Mouse (Mus musculus): Measurements from ENCODE around the gene Stil.
A peak's percentile ranks its signal among the peaks of the same experiment; 100 is the strongest.
"Not testable (repeated sequence)": the region's sequence is repeated elsewhere in the genome, so short reads cannot be mapped to it uniquely, and the experiment has no call there.

The Stil gene

DNA sequence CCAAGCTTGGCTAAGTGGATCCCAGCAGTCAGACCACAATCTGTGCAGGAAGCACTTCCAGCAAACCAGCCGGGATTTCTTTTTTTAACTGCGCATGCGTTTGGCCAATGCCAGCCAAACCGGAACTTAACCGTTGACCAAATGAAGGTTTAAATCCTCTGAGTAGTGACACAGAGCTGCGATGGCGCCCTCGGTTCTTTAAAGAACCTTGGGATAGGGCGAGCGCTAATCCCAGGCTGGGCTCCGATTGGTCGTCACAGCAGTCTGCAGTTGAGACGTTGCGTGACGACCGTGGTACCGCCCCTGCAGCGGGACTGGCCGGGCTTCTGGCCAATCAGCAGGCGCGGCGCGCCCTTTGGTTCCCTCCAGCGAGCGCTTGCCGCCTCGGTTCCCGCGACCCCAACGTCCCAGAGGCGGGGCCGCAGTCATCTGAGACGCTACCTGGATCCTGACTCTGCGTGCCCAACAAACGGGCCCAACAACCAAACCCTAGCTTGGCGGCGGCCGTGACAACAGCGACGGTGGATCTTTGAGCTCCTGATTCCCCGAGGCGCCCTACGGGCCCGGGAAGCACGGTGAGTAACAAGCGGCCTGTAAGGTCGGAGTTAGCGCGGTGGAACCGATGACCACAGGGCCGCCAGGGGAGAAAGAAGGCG is at the start of gene Stil:
Stil (plus strand) TSS at position 387 of the 656 bp plus-strand sequence.
- peak; percentile 95 for DNase-seq (ENCODE audit: extremely low read depth, low read depth)

DNA sequence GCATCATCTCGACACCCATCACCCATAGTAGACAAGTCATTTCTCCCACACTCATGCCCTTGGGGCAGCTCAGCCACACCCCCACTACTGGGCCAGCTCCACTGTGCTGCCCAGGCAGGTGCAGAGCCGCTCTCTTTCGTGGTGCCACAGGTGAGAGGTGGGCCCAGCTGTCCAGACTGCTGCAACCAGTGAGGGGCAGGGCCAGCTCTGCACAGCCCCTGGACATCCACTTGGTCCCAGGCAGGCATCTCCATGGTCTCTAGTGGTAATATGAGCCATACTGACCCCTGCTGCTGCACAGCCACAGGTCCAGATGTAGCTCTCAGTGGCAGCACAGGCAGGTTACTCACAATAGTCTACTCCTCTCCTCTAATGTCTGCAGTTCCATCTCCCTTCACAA is 46.8 kb upstream of the Stil start:
- DNase-seq (ENCODE audit: extremely low read depth, low read depth), result no peak

DNA sequence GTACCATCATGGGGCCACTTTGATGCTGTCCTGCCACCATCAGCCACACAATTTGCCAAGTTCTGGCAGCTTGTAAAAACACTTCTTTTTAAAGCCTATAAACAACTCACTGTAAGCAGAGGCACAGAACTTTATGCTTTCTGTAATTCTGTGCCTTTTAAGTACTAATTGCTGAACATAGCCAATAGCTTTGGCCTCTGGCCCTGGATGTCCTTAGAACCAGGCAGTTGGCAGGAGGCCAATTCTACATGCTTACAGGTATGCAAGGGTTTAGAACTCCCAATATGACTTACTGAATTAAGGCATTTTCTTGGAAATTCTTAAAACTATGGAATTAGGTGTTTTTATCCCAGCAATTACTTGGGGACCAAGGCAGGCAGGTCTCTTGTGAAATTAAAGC is 42.6 kb upstream of the Stil start:
- no peak for DNase-seq (ENCODE audit: extremely low read depth, low read depth)

DNA sequence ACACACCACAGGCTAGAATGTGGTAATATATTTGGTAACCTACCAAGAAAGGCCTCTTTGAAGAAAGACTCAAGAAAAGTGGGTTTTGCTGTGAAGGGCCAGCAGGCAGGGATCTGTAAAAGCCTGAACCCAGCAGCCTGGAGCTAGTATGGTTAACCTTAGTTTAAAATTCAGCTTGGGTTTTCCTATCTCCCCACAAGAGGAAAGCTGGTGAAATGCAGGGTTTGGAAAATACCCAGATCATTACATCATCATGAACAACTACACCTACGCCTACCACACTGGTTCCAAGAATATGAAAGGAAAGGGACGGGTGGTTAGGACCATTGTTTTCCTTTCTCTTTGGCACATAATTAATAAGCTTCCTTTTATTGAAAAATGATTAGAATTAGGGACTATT is 41.7 kb upstream of the Stil start:
- DNase-seq (ENCODE audit: extremely low read depth, low read depth), result no peak

DNA sequence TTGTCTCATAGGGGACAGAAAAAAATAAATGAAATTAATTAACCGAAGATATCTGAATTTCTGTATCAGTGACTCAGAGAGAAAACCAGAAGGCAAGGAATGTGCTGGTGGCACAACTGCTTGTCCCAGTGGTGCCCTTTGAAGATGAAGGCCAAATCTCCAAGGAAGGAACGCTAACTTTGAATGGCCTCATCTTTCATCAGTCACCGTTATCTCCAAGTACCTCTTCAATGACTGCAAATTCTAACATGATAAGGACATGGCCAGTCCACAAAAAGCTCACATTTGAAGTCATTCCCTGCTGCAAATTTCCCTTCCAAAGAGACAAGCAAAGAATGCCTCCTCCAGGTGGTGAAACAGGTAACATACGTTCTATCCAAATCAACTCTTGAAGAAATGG is 41.2 kb upstream of the Stil start:
- DNase-seq (ENCODE audit: extremely low read depth, low read depth), result no peak

DNA sequence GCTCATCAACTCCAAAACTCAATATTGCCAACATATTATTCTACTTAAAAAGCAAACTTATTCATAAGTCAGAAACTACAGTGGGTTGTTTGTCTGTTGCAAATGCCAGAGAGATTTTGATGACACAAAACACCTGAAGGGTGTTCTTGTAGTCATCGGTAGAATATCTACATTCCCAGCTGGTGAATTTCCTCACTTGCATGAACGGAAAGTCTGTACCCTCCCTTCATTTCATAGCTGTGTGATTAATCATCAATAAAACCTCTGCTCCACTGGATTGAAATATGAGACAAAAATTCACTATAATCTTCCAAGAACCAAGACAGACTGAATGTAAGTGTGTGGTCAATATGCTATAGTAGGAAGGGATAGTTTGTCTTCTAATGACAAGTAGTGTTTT is 40.4 kb upstream of the Stil start:
- no peak for DNase-seq (ENCODE audit: extremely low read depth, low read depth)

DNA sequence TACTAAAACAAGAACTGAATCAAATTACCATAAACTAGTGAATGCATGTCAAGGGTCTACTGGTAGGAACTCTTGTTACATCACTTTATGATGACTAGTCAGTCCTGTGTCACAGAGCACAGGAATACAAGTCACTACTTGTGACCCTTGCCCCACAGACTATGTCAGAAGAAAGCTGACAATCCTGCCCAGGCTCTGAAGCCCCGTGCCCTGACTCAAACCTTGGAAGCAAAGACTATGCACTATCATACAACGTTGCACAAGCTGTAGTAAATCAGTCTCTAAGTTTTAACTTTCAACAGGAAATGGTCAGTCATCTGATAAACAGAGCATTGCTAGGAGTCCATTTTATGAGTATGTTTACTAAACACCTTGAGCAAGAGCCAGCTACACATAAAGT is 39.1 kb upstream of the Stil start:
- DNase-seq (ENCODE audit: extremely low read depth, low read depth), result not testable (repeated sequence)

DNA sequence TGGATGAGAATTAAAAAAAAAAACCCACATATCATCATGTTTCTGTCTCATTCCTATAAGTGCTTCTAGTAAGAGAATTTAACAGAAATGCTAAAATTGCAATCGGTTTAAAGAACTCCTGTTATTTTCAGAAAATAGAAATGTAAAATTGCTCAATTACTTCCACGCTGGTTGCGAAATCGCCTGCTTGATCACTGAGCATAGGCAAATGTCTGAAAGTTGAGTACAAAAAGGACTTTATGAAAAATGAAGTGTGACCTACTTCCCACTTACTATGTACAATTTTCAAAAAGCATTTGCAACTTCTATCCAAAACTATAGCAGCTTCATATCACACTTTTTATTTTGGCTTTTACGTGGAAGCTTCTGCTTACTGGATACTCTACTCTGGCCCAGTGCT is 29.2 kb upstream of the Stil start:
- no peak for DNase-seq (ENCODE audit: extremely low read depth, low read depth)

DNA sequence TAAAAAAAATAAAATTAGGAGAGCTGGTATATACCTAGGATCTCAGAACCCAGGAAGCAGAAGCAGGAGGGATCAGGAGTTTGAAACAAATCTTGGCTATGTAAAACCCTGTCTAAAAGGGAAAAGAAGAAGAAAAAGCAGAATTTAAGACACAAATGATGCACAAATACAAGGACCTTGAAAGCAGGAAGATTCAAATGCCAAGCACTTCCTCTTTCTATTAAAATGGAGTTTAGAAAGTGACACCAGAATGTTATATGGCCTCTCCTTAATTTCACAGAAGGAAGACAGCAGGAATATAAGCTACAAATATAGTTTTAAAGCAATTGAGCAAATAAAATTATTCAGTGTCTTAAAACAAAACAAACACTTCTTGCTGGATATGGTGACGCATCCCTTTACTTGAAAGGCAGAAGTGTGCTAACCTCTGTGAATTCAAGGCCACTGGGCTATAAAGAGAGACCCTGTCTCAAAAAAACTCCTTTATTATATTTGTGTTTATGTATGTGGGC is 26.7 kb upstream of the Stil start:
- no peak for DNase-seq (ENCODE audit: extremely low read depth, low read depth)

DNA sequence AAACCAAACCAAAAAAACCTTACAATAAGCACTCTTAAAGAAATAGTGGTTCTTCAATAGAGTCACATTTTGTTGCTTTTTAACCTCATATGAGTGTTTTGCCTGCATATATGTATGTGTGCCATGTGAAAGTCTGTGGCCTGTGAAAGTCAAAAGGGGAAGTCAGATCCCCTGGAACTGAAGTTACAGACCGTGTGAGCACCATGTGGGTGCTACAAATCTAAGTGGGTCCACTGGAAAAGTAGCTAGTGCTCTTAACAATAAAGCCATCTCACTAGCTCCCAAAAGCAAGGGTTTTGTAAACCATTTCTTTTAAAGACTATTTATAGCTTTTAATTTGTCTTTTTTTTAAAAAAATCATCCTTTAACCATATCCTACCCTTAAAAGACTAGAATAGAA is 17.3 kb upstream of the Stil start:
- DNase-seq (ENCODE audit: extremely low read depth, low read depth), result peak; percentile 56

DNA sequence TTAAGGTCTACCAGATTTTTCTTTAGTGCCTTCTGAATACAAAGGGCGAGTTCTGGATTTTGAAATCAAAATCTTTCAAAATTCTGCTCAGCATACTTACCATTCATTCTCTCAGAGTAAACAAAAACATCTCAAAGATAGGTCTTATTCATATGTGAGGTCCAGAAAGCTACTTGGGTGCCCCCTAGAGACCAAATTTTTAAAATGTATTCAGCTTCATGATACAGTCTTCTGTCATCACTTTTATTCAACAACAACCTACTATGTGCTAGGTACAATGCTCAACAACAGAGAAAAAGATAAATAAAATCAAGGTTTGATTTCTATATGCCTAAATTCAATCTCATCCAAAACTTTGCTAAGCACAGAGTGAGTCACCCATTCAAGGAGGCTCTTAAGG is 16.9 kb upstream of the Stil start:
- peak; percentile 44 for DNase-seq (ENCODE audit: extremely low read depth, low read depth)

DNA sequence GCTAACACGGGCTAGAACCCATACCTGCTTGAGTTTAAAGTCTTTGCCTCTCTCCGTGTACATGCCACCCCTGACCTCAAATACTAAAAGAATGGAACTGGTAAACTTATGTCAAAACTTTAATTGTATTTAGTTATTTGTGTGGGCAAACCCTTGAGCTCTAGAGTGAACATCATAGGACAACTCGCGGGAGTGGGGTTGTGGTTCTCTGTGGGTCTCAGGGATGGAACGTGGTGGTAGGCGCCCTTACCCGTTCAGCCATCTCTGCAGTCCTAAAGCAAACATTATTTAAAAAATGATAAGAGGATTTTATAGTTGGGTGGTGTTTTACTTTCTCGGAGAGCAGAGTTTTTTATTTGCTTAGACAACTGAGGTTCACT is 13.8 kb upstream of the Stil start:
- no peak for DNase-seq (ENCODE audit: extremely low read depth, low read depth)

DNA sequence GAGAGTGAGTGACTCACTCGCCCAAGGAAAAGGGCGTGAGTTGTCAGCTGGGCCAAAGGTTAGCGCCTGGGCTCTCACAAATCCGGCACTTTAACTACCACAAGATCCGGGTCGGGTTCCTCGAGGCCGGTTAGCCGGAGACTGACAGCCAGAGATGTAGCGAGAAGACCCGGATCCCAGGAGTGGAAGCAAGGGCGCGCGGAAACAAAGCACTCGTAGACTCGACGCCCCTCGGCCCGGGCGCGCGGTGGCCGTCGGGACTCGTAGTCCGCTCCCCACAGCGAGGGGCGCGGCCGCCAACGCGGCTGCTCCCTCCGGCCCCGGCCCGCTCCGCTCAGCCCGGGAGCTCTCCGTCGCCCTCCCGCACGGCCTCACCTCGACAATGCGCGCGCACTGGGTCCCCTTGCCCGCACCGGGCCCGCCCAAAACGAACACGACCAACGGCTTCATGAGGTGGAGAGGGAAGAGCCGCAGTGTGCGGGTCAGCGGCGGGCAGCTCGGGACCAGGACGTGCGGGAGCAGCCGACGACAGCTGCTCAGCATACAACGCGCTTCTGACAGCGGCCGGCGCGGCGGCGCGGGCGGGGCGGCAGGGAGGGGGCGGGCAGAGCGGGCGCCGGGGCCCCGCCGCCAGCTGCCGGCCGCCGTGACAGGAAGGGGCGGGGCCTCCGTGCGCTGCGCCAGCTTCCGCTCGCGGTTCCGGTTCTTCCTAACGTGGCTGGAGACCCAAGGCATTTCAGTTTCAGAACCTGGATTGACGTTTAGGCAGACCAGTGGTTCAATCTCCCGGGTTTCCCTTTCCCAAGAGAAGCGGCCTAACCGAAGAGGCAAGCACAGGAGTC is 13.1 kb upstream of the Stil start, which contains the start of gene Cmpk1:
Cmpk1 (minus strand) TSS at position 651 of the 842 bp plus-strand sequence.
- DNase-seq (ENCODE audit: extremely low read depth, low read depth), result peak; percentile 56

DNA sequence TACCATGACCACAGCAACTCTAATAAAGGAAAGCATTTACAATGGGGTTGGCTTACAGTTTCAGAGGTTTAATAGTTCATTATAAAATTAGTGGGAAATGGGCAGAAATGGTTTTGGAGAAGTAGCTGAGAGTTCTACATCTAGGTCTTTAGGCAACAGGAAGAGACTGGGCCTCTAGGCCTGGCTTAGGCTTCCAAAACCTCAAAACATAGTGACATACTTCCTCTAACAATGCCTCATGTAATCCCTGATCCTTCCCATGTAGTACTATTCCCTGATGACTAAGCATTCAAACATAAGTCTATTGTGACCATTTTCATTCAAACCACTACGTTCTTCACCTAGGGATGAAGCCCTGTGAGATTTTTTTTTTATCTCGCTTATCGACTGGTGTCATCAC is 5.7 kb upstream of the Stil start:
- DNase-seq (ENCODE audit: extremely low read depth, low read depth), result no peak

DNA sequence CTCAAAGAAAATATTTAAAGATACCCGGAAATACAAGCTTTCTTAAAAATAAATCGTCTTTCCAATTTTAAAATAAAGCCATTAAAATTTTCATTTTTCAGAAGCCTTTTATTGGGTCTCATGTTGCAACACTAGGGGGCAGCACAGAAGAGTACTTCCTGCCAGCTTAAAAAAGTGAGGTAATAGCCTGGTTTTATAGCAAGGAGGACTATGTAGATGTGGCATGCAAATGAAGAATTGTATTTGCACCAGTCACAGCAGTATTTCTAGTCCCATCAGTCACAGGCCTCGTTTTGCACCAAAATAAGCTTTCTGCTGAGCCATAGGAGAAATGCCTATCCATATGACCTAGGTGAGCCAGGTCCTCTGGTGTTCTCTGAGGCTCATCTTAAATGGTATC is 2.9 kb upstream of the Stil start:
- no peak for DNase-seq (ENCODE audit: extremely low read depth, low read depth)

DNA sequence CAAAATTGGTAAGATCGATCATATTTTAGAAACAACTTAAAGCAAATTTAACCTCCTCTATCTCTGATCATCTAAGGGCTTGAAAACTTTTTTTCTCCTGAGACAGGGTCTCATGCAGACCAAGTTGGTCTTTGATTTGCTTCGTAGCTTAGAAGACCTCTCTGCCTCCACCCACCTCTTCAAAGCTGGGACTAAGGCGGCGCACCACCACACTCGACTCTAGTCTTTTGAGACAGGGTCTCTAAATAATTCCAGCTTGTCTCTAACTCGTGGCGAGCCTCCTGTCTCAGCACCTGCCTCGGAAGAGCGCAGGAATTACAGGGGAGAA is 550 bp upstream of the Stil start:
- no peak for DNase-seq (ENCODE audit: extremely low read depth, low read depth)

DNA sequence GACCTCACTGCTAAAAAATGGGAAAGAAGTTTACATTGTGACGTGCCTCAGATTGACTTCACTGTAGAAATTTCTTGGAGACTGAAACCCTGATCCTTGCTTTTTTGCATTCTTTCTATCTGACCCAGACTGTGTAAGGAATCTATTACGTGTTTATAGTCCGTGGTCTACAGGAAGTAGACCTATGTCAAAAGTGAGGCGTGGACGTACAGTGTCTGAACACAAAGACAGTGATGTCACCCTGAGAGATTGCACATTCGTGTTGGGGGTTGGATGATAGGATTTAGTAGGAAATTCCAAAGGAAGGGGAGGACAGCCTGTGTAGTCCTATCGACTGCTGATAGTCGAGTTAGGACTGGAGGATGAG is 453 bp downstream of the Stil start:
- peak; percentile 34 for DNase-seq (ENCODE audit: extremely low read depth, low read depth)

DNA sequence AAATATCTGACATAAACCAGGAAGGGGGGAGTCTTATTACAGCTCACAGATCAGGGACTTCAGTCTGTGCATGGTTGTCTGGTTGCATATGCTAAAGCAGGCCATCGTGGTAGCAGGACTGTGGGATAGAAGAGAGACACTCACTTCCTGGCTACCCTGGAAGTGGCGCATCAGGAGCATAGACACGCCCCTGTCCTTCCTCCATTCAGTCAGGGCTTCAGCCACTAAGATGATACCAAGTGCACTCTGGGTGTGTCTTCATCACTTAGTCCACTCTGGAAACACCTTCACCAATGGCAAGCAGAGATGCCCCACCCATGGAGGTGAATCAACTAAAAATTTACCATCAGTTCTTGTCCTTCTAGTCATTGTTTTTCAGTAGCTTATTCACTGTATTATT is 14.3 kb downstream of the Stil start:
- DNase-seq (ENCODE audit: extremely low read depth, low read depth), result no peak

DNA sequence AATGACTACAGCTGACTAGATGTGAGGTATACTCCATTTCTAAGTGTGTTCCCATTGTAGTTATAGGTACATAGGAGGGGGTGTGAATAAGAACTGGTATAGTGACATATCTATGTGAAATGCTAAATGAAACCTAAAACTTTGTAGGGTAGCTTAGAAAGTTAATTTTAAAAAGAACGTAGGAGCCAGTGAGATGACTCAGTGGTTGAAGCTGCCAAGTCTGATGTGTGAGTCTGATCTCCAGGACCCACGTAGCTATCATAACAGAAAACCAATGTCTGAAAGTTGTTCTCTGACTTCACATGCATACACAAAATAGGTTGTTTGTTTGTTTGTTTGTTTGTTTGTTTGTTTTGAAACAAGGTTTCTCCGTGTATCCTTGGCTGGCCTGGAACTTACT is 20.0 kb downstream of the Stil start:
- DNase-seq (ENCODE audit: extremely low read depth, low read depth), result no peak

DNA sequence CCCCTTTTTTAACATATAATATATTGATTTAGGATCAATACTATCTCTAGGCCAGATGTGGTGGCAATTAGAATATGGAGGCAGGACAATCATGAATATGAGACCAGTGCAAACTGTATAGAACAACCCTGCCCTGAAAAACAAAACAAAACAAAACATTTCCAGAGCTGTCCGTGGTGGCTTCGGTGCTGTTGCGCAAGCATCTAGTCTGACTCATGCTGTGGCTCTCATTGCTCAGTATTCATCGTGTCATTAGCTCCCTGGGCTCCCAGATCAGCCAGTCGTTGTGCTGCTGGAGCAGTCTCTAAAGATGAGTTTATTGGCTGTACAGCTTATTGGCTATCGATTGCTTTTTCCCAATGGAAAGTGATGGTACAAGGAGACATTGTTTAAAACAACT is 35.1 kb downstream of the Stil start:
- DNase-seq (ENCODE audit: extremely low read depth, low read depth), result no peak

DNA sequence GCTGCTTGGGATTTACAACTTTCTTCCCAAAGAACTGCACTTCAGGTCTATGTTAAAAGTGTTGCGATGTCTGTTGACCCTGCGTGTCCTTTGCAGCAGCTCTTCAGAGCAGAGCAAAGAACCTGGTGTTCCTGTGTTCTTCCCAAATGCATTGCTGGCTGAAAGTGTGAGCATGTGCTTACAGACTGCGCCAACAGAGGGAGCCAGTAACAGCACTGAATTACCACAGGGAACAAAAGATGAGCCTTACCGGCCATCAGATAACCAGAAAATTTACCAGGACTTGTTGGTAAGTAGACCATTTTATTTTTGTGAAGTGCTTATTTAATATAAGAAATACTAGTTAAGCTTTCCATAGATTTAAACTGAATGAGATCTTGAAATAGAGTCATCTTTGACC is 38.3 kb downstream of the Stil start:
- peak; percentile 39 for DNase-seq (ENCODE audit: extremely low read depth, low read depth)

DNA sequence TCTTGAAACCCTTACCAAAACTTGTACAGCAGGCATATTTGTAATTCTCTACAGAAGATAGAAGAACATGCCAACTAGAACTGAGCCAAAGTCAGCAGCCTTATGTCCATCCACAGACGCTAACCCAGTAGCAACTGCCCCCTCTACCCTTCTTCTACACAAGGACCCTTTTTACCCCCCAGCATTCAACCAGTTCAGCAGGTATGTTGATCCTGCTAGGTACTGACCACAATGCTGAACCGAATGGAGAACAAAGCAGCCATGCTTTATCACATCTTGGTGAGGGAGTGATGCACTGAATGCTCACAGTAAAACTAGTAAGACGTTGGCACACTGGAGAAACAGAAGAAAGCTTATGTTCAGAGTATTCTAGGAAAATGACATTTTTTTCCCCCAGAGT is 45.7 kb downstream of the Stil start:
- no peak for DNase-seq (ENCODE audit: extremely low read depth, low read depth)

DNA sequence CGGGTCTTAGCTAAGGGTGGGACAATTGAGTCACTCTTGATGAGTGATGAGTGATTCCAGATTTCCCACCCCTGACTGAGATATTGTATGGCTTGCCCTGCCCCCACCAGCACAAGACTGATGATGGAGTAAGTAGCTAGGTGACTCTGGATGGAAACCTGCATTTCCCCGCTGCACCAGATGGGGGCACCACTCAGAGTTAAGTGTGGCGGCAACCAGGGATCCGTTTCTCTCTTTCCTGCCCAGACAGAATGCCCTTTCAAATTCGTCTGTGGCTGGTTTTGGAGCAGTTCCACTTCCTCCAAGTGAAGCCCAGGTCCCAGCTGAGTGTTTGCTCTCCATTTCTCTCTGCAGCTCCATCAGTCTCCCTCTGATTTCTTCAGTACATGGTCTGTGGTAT is 47.8 kb downstream of the Stil start:
- DNase-seq (ENCODE audit: extremely low read depth, low read depth), result peak; percentile 78

All from MEL-GATA-1-ER (cell line).